Mouse (Mus musculus) megakaryocyte, embryonic 14.5 days (primary cell): ENCODE measurements at regions not wholly inside any gene's neighbourhood (a gene's known extent, or its start where the extent isn't known, plus 50 kb on each side); places are given as distances from the start of the nearest gene placed in this dataset.

Source experiments
- FLI1 ChIP-seq: IDR thresholded peaks from 2 replicates; pipeline ENCODE4 v1.6.1; 2012; ENCODE audit warnings: low read length, inconsistent platforms, mixed read lengths
- GATA1 ChIP-seq: IDR thresholded peaks from 3 replicates; pipeline ENCODE4 v1.6.1; 2012; ENCODE audit warnings: mixed read lengths, low read length, inconsistent platforms, borderline replicate concordance

DNA sequence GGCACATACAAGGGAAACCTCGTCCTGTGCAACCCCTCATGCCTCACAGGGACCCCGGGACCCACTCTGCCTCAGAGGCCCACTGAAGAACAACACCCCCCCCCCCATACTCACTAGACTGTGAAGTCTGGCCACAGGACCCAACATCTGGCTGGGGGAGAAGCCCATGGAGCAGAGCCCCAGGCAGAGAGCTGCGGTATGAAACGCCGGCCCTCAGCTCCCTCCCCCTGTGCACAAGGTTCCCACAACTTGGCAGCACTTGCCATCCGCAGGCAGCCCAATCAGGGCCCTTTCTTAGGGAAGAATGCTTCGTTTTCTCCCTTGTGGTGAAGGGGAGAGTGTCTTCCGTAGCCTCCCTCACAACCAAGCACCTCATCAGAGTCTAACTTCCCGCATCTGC is 66.6 kb upstream of the Tmem132d start:
- TF ChIP-seq GATA1 (no peak), FLI1 (no peak)
